Mouse (Mus musculus): ENCODE data around the gene Gpr137b. TPM values are rescaled to one million over a fixed set of nuclear protein-coding genes. Genes with fewer than 3 reads are reported as not detected.
A peak's percentile ranks its signal among the peaks of the same experiment; 100 is the strongest.
"Not testable (repeated sequence)": the region's sequence is repeated elsewhere in the genome, so short reads cannot be mapped to it uniquely, and the experiment has no call there.

Gene Gpr137b
- polyA plus RNA-seq, 1 experiment from 2014 or later = 18.5 TPM

DNA sequence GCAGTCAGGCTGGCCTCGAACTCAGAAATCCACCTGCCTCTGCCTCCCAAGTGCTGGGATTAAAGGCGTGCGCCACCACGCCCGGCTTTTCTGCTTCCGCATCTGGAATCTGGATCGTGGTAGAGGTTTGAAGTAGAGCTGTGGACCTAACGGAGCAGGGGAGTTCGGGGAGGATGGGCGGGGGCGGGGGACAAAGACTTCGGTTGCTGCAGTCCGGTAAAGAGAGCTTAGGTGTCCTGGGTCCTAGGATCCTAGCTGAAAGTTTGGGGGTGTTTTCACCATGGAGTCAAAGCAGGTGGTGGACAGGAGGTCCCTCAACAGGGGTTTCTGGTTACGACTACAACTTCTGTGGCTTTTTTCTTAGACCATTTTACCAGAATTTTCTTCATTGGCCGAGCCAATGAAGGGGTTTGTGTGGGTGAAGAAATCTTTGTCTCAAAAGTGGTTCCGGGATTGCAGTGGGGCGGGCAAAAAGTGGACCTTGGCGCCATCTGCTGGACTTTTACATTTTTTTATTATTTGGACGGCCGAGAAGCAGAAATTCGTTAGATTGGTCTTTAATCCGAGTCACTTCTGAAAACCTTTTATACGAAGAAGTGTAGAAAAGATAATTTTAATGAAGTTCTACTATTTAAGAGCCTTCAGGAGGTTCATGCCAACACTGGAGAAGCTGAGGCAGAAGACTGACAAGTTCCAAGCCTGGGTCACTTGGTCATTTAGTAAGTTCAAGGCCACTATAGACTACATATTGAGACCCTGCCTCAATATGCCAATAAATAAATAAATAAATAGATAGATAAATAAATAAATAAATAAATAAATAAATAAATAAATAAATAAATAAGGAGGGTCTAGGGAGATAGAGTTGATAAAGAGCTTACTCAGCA is 21.5 kb upstream of the Gpr137b start:
- H3K4me2 ChIP-seq (ENCODE audit: low read depth, low read length) = not testable (repeated sequence)
- DNase-seq (ENCODE audit: low spot score) (peak; percentile 73), ATAC-seq (replicated peaks; ENCODE audit: insufficient number of reproducible peaks, low FRiP score, low TSS enrichment, low read depth) (peak; percentile 60; the same call in 1 of the 2 replicates)

DNA sequence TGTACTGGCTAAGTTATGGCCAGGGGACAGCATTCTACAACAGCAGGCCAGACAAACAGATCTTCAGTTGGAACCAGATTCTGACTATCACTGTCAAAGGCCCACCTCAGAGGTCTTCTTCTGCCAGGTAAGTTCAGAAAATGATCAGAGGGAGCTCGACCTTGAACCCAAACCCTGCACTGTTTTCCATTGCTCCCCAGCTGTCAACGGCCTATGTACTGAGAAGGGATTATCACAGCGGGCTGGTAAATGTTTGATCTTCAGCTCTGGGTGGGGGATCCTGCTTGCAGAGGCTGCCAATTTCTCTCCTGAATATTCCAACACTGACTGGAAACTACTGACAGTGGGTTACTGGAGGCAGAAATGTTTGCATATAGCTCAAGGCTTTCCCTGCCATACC is 20.4 kb upstream of the Gpr137b start:
- Histone ChIP-seq H3K4me3 (ENCODE audit: low read depth, low read length) (no peak overlapping the region), H3K27ac (replicated peaks; ENCODE audit: low read depth, low read length) (no peak overlapping the region), H3K9me3 (replicated peaks; ENCODE audit: control insufficient read depth, low read length) (no peaks in the 10 kb centered on the region), H3K27me3 (ENCODE audit: control insufficient read depth, insufficient read depth, low read length) (no peaks in the 10 kb centered on the region), H3K36me3 (replicated peaks; ENCODE audit: control insufficient read depth, insufficient read depth, low read depth, low read length) (no peaks in the 10 kb centered on the region), H3K9ac (replicated peaks; ENCODE audit: low read length) (no peak overlapping the region), H3K4me2 (ENCODE audit: low read depth, low read length) (no peak overlapping the region), H3K4me1 (ENCODE audit: control insufficient read depth, insufficient read depth, low read length) (no peaks in the 10 kb centered on the region)
- DNase-seq (ENCODE audit: low spot score) = no peak
- WGBS = 76% methylated on average over 3 of the region's 3 CpGs
- ATAC-seq (replicated peaks; ENCODE audit: insufficient number of reproducible peaks, low FRiP score, low TSS enrichment, low read depth) = no peak

More for the DNA sequence above, 21.5 kb upstream of the Gpr137b start:
- H3K27ac ChIP-seq (replicated peaks; ENCODE audit: low read depth, low read length); H3K9ac ChIP-seq (replicated peaks; ENCODE audit: low read length); H3K9me3 ChIP-seq (replicated peaks; ENCODE audit: control insufficient read depth, low read length); H3K36me3 ChIP-seq (replicated peaks; ENCODE audit: control insufficient read depth, insufficient read depth, low read depth, low read length); H3K4me3 ChIP-seq (ENCODE audit: low read depth, low read length); H3K27me3 ChIP-seq (ENCODE audit: control insufficient read depth, insufficient read depth, low read length); H3K4me1 ChIP-seq (ENCODE audit: control insufficient read depth, insufficient read depth, low read length): not testable (repeated sequence)
- WGBS = 42% methylated on average over 22 of the region's 23 CpGs

- not testable (repeated sequence) for H3K4me2 ChIP-seq (ENCODE audit: low read depth, low read length); H3K27ac ChIP-seq (replicated peaks; ENCODE audit: low read depth, low read length); H3K9me3 ChIP-seq (replicated peaks; ENCODE audit: control insufficient read depth, low read length); H3K4me3 ChIP-seq (ENCODE audit: low read depth, low read length); H3K4me1 ChIP-seq (ENCODE audit: control insufficient read depth, insufficient read depth, low read length); DNase-seq (ENCODE audit: low spot score); H3K27me3 ChIP-seq (ENCODE audit: control insufficient read depth, insufficient read depth, low read length); H3K9ac ChIP-seq (replicated peaks; ENCODE audit: low read length); ATAC-seq (replicated peaks; ENCODE audit: insufficient number of reproducible peaks, low FRiP score, low TSS enrichment, low read depth); H3K36me3 ChIP-seq (replicated peaks; ENCODE audit: control insufficient read depth, insufficient read depth, low read depth, low read length)
- no CpG with 5 or more reads among the region's 6 CpGs for WGBS
Observed at GRCm38 (mm10) chr13:13405511-13405910, 11.7 kb upstream of the Gpr137b start.

- H3K4me3 ChIP-seq (ENCODE audit: low read depth, low read length); H3K4me2 ChIP-seq (ENCODE audit: low read depth, low read length); H3K27me3 ChIP-seq (ENCODE audit: control insufficient read depth, insufficient read depth, low read length); H3K4me1 ChIP-seq (ENCODE audit: control insufficient read depth, insufficient read depth, low read length); DNase-seq (ENCODE audit: low spot score); H3K27ac ChIP-seq (replicated peaks; ENCODE audit: low read depth, low read length); H3K9ac ChIP-seq (replicated peaks; ENCODE audit: low read length); H3K36me3 ChIP-seq (replicated peaks; ENCODE audit: control insufficient read depth, insufficient read depth, low read depth, low read length); ATAC-seq (replicated peaks; ENCODE audit: insufficient number of reproducible peaks, low FRiP score, low TSS enrichment, low read depth); H3K9me3 ChIP-seq (replicated peaks; ENCODE audit: control insufficient read depth, low read length): not testable (repeated sequence)
- 80% methylated on average over 6 of the region's 6 CpGs for WGBS
Observed at GRCm38 (mm10) chr13:13404517-13405155, 10.8 kb upstream of the Gpr137b start.

DNA sequence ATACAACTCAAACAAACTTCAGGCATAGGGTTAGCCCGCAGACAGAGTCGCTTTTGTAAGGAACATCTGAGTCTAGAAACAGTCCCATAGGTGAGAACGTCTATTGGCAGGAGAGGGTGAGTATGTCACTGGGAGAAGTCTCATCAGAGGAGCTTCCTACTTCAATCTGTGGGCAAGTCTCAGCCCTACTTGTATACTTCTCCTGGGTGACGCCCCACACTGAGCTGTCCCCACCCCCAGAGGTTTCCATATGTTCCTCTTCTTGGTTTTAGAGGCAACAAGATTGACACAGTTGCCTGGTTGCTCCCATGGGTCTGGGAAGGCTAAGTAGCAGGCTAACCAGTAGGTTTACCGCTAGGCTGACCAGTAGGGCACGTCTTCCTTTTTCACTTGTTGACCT is 10.0 kb upstream of the Gpr137b start:
- not testable (repeated sequence) for ATAC-seq (replicated peaks; ENCODE audit: insufficient number of reproducible peaks, low FRiP score, low TSS enrichment, low read depth); H3K4me3 ChIP-seq (ENCODE audit: low read depth, low read length); H3K4me1 ChIP-seq (ENCODE audit: control insufficient read depth, insufficient read depth, low read length); H3K4me2 ChIP-seq (ENCODE audit: low read depth, low read length); H3K9ac ChIP-seq (replicated peaks; ENCODE audit: low read length); H3K36me3 ChIP-seq (replicated peaks; ENCODE audit: control insufficient read depth, insufficient read depth, low read depth, low read length); H3K9me3 ChIP-seq (replicated peaks; ENCODE audit: control insufficient read depth, low read length); H3K27ac ChIP-seq (replicated peaks; ENCODE audit: low read depth, low read length); H3K27me3 ChIP-seq (ENCODE audit: control insufficient read depth, insufficient read depth, low read length); DNase-seq (ENCODE audit: low spot score)
- WGBS = 91% methylated on average over 3 of the region's 6 CpGs

GRCm38 (mm10) chr13:13403366-13403765 is 9.6 kb upstream of the Gpr137b start:
- H3K36me3 ChIP-seq (replicated peaks; ENCODE audit: control insufficient read depth, insufficient read depth, low read depth, low read length); DNase-seq (ENCODE audit: low spot score); H3K27ac ChIP-seq (replicated peaks; ENCODE audit: low read depth, low read length); H3K9me3 ChIP-seq (replicated peaks; ENCODE audit: control insufficient read depth, low read length); ATAC-seq (replicated peaks; ENCODE audit: insufficient number of reproducible peaks, low FRiP score, low TSS enrichment, low read depth); H3K4me2 ChIP-seq (ENCODE audit: low read depth, low read length); H3K27me3 ChIP-seq (ENCODE audit: control insufficient read depth, insufficient read depth, low read length); H3K4me1 ChIP-seq (ENCODE audit: control insufficient read depth, insufficient read depth, low read length); H3K4me3 ChIP-seq (ENCODE audit: low read depth, low read length); H3K9ac ChIP-seq (replicated peaks; ENCODE audit: low read length): not testable (repeated sequence)
- 76% methylated on average over 2 of the region's 3 CpGs for WGBS

DNA sequence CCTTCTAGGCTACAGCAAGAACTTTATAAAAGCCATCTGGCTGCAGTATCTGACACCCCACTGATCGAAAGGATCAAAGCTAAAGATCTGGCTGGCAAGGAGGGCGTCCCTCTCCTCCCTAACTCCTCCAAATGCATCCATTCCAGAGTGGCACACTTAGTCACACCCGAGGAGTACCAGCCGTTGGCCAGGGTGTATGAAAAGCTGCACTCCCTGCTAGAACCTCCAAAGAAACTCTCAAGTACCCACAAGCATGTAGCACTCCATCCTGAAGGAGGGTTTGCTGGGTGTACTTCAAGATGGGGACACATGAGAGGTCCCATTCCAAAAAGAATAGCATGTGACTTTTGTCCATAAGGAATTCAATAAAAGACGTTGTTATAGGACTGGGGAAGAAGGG is 9.0 kb upstream of the Gpr137b start:
- not testable (repeated sequence) for H3K36me3 ChIP-seq (replicated peaks; ENCODE audit: control insufficient read depth, insufficient read depth, low read depth, low read length); H3K27me3 ChIP-seq (ENCODE audit: control insufficient read depth, insufficient read depth, low read length); H3K4me2 ChIP-seq (ENCODE audit: low read depth, low read length); H3K9me3 ChIP-seq (replicated peaks; ENCODE audit: control insufficient read depth, low read length); DNase-seq (ENCODE audit: low spot score); H3K4me1 ChIP-seq (ENCODE audit: control insufficient read depth, insufficient read depth, low read length); H3K27ac ChIP-seq (replicated peaks; ENCODE audit: low read depth, low read length); H3K9ac ChIP-seq (replicated peaks; ENCODE audit: low read length); H3K4me3 ChIP-seq (ENCODE audit: low read depth, low read length); ATAC-seq (replicated peaks; ENCODE audit: insufficient number of reproducible peaks, low FRiP score, low TSS enrichment, low read depth)
- WGBS = 58% methylated on average over 5 of the region's 5 CpGs

GRCm38 (mm10) chr13:13400851-13401250 is 7.0 kb upstream of the Gpr137b start:
- DNase-seq (ENCODE audit: low spot score); ATAC-seq (replicated peaks; ENCODE audit: insufficient number of reproducible peaks, low FRiP score, low TSS enrichment, low read depth): not testable (repeated sequence)

More at GRCm38 (mm10) chr13:13400851-13401250, 7.0 kb upstream of the Gpr137b start:
- H3K27me3 ChIP-seq (ENCODE audit: control insufficient read depth, insufficient read depth, low read length); H3K4me2 ChIP-seq (ENCODE audit: low read depth, low read length); H3K36me3 ChIP-seq (replicated peaks; ENCODE audit: control insufficient read depth, insufficient read depth, low read depth, low read length); H3K9me3 ChIP-seq (replicated peaks; ENCODE audit: control insufficient read depth, low read length); H3K4me1 ChIP-seq (ENCODE audit: control insufficient read depth, insufficient read depth, low read length); H3K9ac ChIP-seq (replicated peaks; ENCODE audit: low read length); H3K27ac ChIP-seq (replicated peaks; ENCODE audit: low read depth, low read length); H3K4me3 ChIP-seq (ENCODE audit: low read depth, low read length): not testable (repeated sequence)
- WGBS = 79% methylated on average over 3 of the region's 3 CpGs
